ENCODE assay signal across 8 mouse cellular contexts in genomic region chr7:82864991-82865771, GRCm38 (mm10). TPM values are rescaled to one million over a fixed set of nuclear protein-coding genes. Genes with fewer than 3 reads are reported as not detected.
DNase-seq lines count a peak whose midpoint lies in the region; ATAC-seq and TF ChIP-seq lines count a peak whose summit lies in the region.

No protein-coding gene starts in this region.

- in situ Hi-C loops in ES-E14 (cut with MboI; ENCODE audit: low sequenced_read_pairs in 2 of 2, unreplicated experiment in 2 of 2) = no loop called here

- peak overlapping the region; percentile 90 for H3K4me3 ChIP-seq in gastrocnemius, adult 2 months
- peak overlapping the region; percentile 75 to 92 for H3K4me3 ChIP-seq in ES-E14 (ENCODE audit: insufficient read depth in 1 of 2, low read depth in 1 of 2, low read length in 2 of 2, poor library complexity in 1 of 2, severe bottlenecking in 1 of 2)
- H3K4me3 ChIP-seq in hindbrain, embryonic 13.5 days = peak overlapping the region; percentile 97
- H3K4me3 ChIP-seq in liver, embryonic 15.5 days (replicated peaks) = peak overlapping the region; percentile 64
- peak overlapping the region; percentile 83 for H3K4me3 ChIP-seq in stomach, embryonic 15.5 days (replicated peaks)

- peak overlapping the region; percentile 81 for H3K4me2 ChIP-seq in hindbrain, embryonic 13.5 days
- peak overlapping the region; percentile 90 for H3K4me2 ChIP-seq in liver, embryonic 15.5 days
- peak overlapping the region; percentile 94 for H3K4me2 ChIP-seq in stomach, embryonic 15.5 days

- peak overlapping the region; percentile 46; the same call in 1 of the 2 replicates for H3K9ac ChIP-seq in ES-E14 (ENCODE audit: insufficient read depth, low read depth, low read length, poor library complexity, severe bottlenecking)
- H3K9ac ChIP-seq in hindbrain, embryonic 13.5 days = peak overlapping the region; percentile 100
- H3K9ac ChIP-seq in liver, embryonic 15.5 days = peak overlapping the region; percentile 15; the same call in 1 of the 2 replicates
- H3K9ac ChIP-seq in stomach, embryonic 15.5 days = peak overlapping the region; percentile 45; the same call in 1 of the 2 replicates

- TF ChIP-seq CTCF in gastrocnemius, adult 2 months (IDR thresholded peaks at IDR 0.05) = no peak

- WGBS in hindbrain, embryonic 13.5 days = under 1% methylated on average over 22 of the region's 22 CpGs
- WGBS in liver, embryonic 15.5 days (ENCODE audit: insufficient replicate concordance) = 2% methylated on average over 22 of the region's 22 CpGs
- WGBS in stomach, embryonic 15.5 days = 3% methylated on average over 22 of the region's 22 CpGs

- no peaks in the 10 kb centered on the region; the same call in 1 of the 2 replicates for H3K36me3 ChIP-seq in ES-E14 (ENCODE audit: control insufficient read depth, insufficient read depth, low read length, poor library complexity, severe bottlenecking)
- H3K36me3 ChIP-seq in hindbrain, embryonic 13.5 days = peaks cover 14% of the 10 kb centered on the region
- H3K36me3 ChIP-seq in liver, embryonic 15.5 days (replicated peaks) = no peaks in the 10 kb centered on the region
- no peaks in the 10 kb centered on the region for H3K36me3 ChIP-seq in stomach, embryonic 15.5 days

- H3K4me1 ChIP-seq in ES-E14 (ENCODE audit: control insufficient read depth in 2 of 2, insufficient read depth in 2 of 2, low read length in 2 of 2, poor library complexity in 1 of 2) = peaks cover 0 to 10% of the 10 kb centered on the region in 2 experiments; a peak in 1 of 4 replicates
- peaks cover 17% of the 10 kb centered on the region for H3K4me1 ChIP-seq in hindbrain, embryonic 13.5 days (replicated peaks)
- peaks cover 36% of the 10 kb centered on the region for H3K4me1 ChIP-seq in liver, embryonic 15.5 days (replicated peaks)
- H3K4me1 ChIP-seq in stomach, embryonic 15.5 days = peaks cover 13% of the 10 kb centered on the region

- no peak for DNase-seq in gastrocnemius, adult 2 months
- DNase-seq in gastrocnemius, postnatal 36 days = no peak
- DNase-seq in ES-E14 (ENCODE audit: low read depth, low spot score) = no peak
- DNase-seq in embryo, embryonic 11.5 days (ENCODE audit: low read depth, low spot score) = peak; percentile 47
- no peak for DNase-seq in c-Kit-positive CD71-positive TER-119-positive erythroid progenitor cells, embryonic 14.5 days (ENCODE audit: low spot score)

- no peaks in the 10 kb centered on the region for H3K27me3 ChIP-seq in hindbrain, embryonic 13.5 days
- peaks cover 68% of the 10 kb centered on the region for H3K27me3 ChIP-seq in liver, embryonic 15.5 days
- H3K27me3 ChIP-seq in stomach, embryonic 15.5 days (replicated peaks) = no peaks in the 10 kb centered on the region

- H3K9me3 ChIP-seq in ES-E14 (ENCODE audit: control insufficient read depth, insufficient read depth, low read depth, low read length) = no peaks in the 10 kb centered on the region
- H3K9me3 ChIP-seq in hindbrain, embryonic 13.5 days = no peaks in the 10 kb centered on the region
- no peaks in the 10 kb centered on the region for H3K9me3 ChIP-seq in liver, embryonic 15.5 days (replicated peaks)
- no peaks in the 10 kb centered on the region for H3K9me3 ChIP-seq in stomach, embryonic 15.5 days

- intact Hi-C loops in gastrocnemius, adult 2 months (cut with DNase I) = loop anchor here (10.0 kb wide), 1 partner anchor 150 kb away; no protein-coding TSS in a partner anchor
- intact Hi-C loops in gastrocnemius, postnatal 36 days (cut with DNase I) = loop anchor here (5.0 to 10.0 kb wide), 3 partner anchors 148 to 810 kb away; no protein-coding TSS in a partner anchor

- ATAC-seq in hindbrain, embryonic 13.5 days (ENCODE audit: low FRiP score) = no peak
- no peak for ATAC-seq in liver, embryonic 15.5 days (ENCODE audit: insufficient read depth)
- no peak for ATAC-seq in stomach, embryonic 15.5 days (ENCODE audit: insufficient read depth, low FRiP score, low read depth)

- peak overlapping the region; percentile 92 for H3K27ac ChIP-seq in gastrocnemius, adult 2 months
- no peak overlapping the region for H3K27ac ChIP-seq in ES-E14 (ENCODE audit: insufficient read depth, low read depth, low read length, poor library complexity, severe bottlenecking)
- H3K27ac ChIP-seq in hindbrain, embryonic 13.5 days = peak overlapping the region; percentile 100
- H3K27ac ChIP-seq in liver, embryonic 15.5 days (replicated peaks) = 0 out of 2 replicates have a peak overlapping the region, but pooled peaks have one; percentile 29
- peak overlapping the region; percentile 89 for H3K27ac ChIP-seq in stomach, embryonic 15.5 days

TF ChIP-seq in ES-E14, 5 proteins besides CTCF, POLR2A, EP300 and RAD21:
- TF ChIP-seq MAFK (IDR thresholded peaks at IDR 0.05; ENCODE audit: insufficient read depth, low read depth, low read length) (no peak), ZC3H11A (IDR thresholded peaks at IDR 0.05; ENCODE audit: borderline replicate concordance, low read depth, low read length) (no peak)

RNA-seq across cellular contexts. Expression of gene Mex3b, which starts 2.0 kb away (rescaled TPM):
- total RNA-seq in gastrocnemius, adult 2 months (2021) = under 1 TPM; 0.43 to 0.59 TPM
- under 1 TPM; 0.72 to 0.74 TPM for total RNA-seq in gastrocnemius, postnatal 36 days (2021)
- 2.6 and 4.4 TPM in 2 replicates for total RNA-seq in ES-E14 (2012; rRNA removed)
- 35.1 and 37.5 TPM in 2 replicates for polyA plus RNA-seq in hindbrain, embryonic 13.5 days (2015; fragmentation: Nextera tagmentation; extraction: Ambion mirVana)
- 0.52 and 0.60 TPM in 2 replicates for polyA plus RNA-seq in liver, embryonic 15.5 days (2015; fragmentation: Nextera tagmentation; extraction: Ambion mirVana)
- 8.4 and 8.8 TPM in 2 replicates for polyA plus RNA-seq in stomach, embryonic 15.5 days (2015; fragmentation: Nextera tagmentation; extraction: Ambion mirVana)

Comparison
In these comparisons a context has a peak if more than half of its experiments do, and no peak if none do; other contexts are left out.
1. H3K9ac ChIP-seq: peak in every context shown above with its lines; median percentile 100 in hindbrain, embryonic 13.5 days; 46 in ES-E14; 45 in stomach, embryonic 15.5 days; 15 in liver, embryonic 15.5 days.